Mouse (Mus musculus) limb, embryonic 11.5 days (tissue): ENCODE measurements around the gene Lima1. TPM values are rescaled to one million over a fixed set of nuclear protein-coding genes. Genes with fewer than 3 reads are reported as not detected.

Experiments used
- ATAC-seq: fragments of 200-750 bp; cut with Nextera tagmentation; 2 replicates; pipeline ENCODE4 v1.8.0; 2017; ENCODE audit warnings: low read depth; ENCODE audit not compliant: insufficient number of reproducible peaks, low FRiP score, low TSS enrichment
- DNase-seq: peaks from one replicate; pipeline ENCODE4 v3.0.0-alpha.2; 2015; ENCODE audit warnings: low spot score
- H3K27ac ChIP-seq: fragments of 300-500 bp; sonication (generic); replicated peaks from 2 replicates; pipeline ENCODE4 v1.5.1; 2014; ENCODE audit warnings: low read depth, mild to moderate bottlenecking, low read length
- H3K27me3 ChIP-seq: fragments of 300-500 bp; sonication (generic); 2 replicates; pipeline ENCODE4 v1.6.1; 2014; ENCODE audit warnings: mild to moderate bottlenecking, low read length, mixed read lengths; ENCODE audit not compliant: control insufficient read depth, insufficient read depth
- H3K36me3 ChIP-seq: fragments of 300-500 bp; sonication (generic); 2 replicates; pipeline ENCODE4 v1.6.1; 2014; ENCODE audit warnings: mild to moderate bottlenecking, low read length, moderate library complexity, mixed read lengths; ENCODE audit not compliant: control insufficient read depth, insufficient read depth
- H3K4me1 ChIP-seq: fragments of 300-500 bp; sonication (generic); 2 replicates; pipeline ENCODE4 v1.6.1; 2014; ENCODE audit warnings: low read length, mixed read lengths; ENCODE audit not compliant: control insufficient read depth, insufficient read depth
- H3K4me2 ChIP-seq: fragments of 300-500 bp; sonication (generic); 2 replicates; pipeline ENCODE4 v1.6.1; 2014; ENCODE audit warnings: low read depth, mild to moderate bottlenecking, moderate library complexity; ENCODE audit not compliant: severe bottlenecking
- H3K4me3 ChIP-seq: fragments of 300-500 bp; sonication (generic); 2 replicates; pipeline ENCODE4 v1.5.1; 2014; ENCODE audit warnings: low read depth, low read length
- H3K9ac ChIP-seq: fragments of 300-500 bp; sonication (generic); 2 replicates; pipeline ENCODE4 v1.6.1; 2014; ENCODE audit warnings: mild to moderate bottlenecking, low read length
- H3K9me3 ChIP-seq: fragments of 300-500 bp; sonication (generic); 2 replicates; pipeline ENCODE4 v1.6.1; 2016; ENCODE audit warnings: low read length; ENCODE audit not compliant: control insufficient read depth
- WGBS: fragments of 180-500 bp; shearing (Covaris S2); extraction: QIAGEN DNeasy Blood & Tissue Kit; methylation state at CpG from one replicate; pipeline ENCODE4 v1.1.7; 2014; 5-methylcytosine and 5-hydroxymethylcytosine counted together
- polyA plus RNA-seq: library from polyadenylated mRNA; unstranded; fragments of >200 nt; fragmentation: Nextera tagmentation; extraction: Ambion mirVana; gene quantifications from 2 replicates; pipeline ENCODE4 v1.2.1, GENCODE M21; 2014

Gene Lima1
- polyA plus RNA-seq, 1 experiment from 2014 or later: 72.9 TPM

DNA sequence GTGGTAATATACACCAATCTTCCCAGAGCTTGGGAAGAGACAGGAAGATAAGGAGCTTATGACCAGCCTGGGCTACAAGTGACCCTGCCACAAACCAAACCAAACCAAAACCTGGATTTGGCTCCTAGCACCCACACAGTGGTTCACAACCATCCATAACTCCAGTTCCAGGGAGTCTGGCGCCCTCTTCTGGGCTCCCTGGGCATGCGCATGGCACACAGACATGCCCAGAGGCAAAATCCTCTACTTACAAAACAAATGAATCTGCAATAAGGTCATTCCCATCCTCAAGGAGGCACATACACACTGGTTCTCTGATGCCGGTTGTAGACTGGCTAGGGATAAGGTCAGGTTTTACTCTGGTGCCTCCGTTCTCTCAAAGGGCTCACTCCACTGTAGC lies 59.3 kb downstream of the Lima1 start:
- 0 out of 2 replicates have a peak, but pooled peaks cover 2% of the 10 kb centered on the region for H3K4me1 ChIP-seq
- H3K36me3 ChIP-seq: peaks cover 3% of the 10 kb centered on the region; the same call in 1 of the 2 replicates
- no peak overlapping the region for H3K9ac ChIP-seq
- H3K27ac ChIP-seq: no peak overlapping the region
- H3K27me3 ChIP-seq: no peaks in the 10 kb centered on the region
- ATAC-seq: no peak
- whole genome bisulfite sequencing: 98% methylated on average over 4 of the region's 4 CpGs
- H3K9me3 ChIP-seq: peaks cover 2% of the 10 kb centered on the region; the same call in 1 of the 2 replicates
- H3K4me3 ChIP-seq: no peak overlapping the region
- no peak for DNase-seq
- H3K4me2 ChIP-seq: no peak overlapping the region

DNA sequence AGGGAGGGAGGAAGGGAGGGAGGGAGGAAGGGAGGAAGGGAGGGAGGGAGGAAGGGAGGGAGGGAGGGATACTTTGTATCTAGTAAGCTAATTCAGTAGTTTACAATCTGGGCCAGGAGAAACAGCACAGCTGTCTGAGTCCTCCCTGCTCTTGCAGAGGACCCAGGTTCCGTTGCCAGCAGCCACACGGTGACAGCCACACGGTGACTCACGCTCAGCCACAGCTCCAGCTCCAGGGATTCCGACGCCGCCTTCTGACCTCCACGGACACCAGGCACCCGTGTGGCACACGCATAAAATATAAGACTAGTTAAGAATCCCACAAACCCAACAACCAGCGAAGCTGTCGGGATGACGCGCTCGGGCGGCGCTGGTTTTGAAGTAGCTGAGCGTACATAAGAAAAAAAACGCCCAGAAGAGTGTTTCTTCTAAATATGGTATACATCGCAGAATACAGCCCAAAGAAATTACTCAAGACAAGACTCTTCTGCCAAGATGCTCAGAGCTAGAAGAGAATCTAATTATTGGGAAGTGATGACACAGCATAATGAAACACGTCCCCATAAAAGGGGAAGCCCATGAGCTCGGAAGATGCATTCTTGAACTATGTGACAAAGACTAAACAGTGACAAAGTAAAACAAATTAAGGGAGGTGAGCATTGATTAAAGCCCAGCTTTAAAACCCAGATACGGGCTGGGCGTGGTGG lies 60.5 kb downstream of the Lima1 start:
- no peak for ATAC-seq
- peaks cover 3% of the 10 kb centered on the region; the same call in 1 of the 2 replicates for H3K36me3 ChIP-seq
- no peak overlapping the region for H3K9ac ChIP-seq

DNA sequence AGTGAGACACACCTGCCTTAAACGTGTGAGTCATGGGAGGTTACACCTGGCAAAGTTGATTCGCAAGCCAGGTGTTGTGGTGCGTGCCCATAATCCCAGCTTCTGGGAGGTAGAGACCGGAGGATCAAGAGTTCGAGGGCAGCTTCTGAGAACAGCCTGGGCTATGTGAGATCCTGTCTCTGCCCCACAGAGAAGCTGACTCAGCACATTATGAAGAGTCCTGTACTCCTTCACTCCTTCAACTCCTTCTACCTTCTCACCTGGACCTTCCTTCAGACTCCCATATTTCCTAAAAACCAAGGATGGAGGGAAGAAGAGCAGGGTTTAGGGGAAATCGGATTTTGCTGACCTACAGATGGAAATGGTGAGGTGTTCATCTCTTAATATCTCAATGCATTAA lies 61.6 kb downstream of the Lima1 start:
- peaks cover 3% of the 10 kb centered on the region; the same call in 1 of the 2 replicates for H3K36me3 ChIP-seq
- DNase-seq: no peak
- no peak overlapping the region for H3K27ac ChIP-seq
- no peak overlapping the region for H3K4me3 ChIP-seq
- H3K27me3 ChIP-seq: no peaks in the 10 kb centered on the region
- H3K9ac ChIP-seq: no peak overlapping the region
- peaks cover 2% of the 10 kb centered on the region; the same call in 1 of the 2 replicates for H3K9me3 ChIP-seq
- 94% methylated on average over 6 of the region's 6 CpGs for WGBS
- ATAC-seq: no peak
- H3K4me2 ChIP-seq: no peak overlapping the region
- H3K4me1 ChIP-seq: 0 out of 2 replicates have a peak, but pooled peaks cover 2% of the 10 kb centered on the region

More for the DNA sequence above, 60.5 kb downstream of the Lima1 start:
- DNase-seq: no peak
- Histone ChIP-seq H3K4me3 (no peak overlapping the region), H3K9me3 (peaks cover 2% of the 10 kb centered on the region; the same call in 1 of the 2 replicates), H3K27me3 (no peaks in the 10 kb centered on the region), H3K4me1 (0 out of 2 replicates have a peak, but pooled peaks cover 2% of the 10 kb centered on the region), H3K27ac (no peak overlapping the region), H3K4me2 (no peak overlapping the region)
- 92% methylated on average over 24 of the region's 24 CpGs for WGBS

DNA sequence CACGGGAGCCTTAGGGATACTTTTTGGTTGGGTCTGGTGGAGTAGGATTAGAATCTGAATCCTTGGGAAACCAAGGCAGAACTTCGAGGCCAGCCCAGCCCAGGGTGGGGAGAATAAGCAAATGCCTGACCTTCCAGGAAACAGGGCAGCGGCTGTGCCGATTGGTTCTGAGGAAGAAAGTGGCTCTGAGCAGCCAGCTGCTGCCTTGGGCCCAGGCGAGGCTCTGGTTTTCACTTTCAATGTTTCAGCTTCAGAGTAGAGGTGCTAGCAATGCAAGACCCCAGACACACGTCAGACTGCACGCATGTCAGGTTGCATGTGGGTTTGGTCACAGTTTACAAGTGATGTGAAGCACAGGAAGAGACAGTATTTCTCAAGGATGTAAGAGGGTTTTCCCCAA lies 63.2 kb downstream of the Lima1 start:
- H3K27ac ChIP-seq: no peak overlapping the region
- no peak overlapping the region for H3K4me2 ChIP-seq
- WGBS: 71% methylated on average over 7 of the region's 7 CpGs

DNA sequence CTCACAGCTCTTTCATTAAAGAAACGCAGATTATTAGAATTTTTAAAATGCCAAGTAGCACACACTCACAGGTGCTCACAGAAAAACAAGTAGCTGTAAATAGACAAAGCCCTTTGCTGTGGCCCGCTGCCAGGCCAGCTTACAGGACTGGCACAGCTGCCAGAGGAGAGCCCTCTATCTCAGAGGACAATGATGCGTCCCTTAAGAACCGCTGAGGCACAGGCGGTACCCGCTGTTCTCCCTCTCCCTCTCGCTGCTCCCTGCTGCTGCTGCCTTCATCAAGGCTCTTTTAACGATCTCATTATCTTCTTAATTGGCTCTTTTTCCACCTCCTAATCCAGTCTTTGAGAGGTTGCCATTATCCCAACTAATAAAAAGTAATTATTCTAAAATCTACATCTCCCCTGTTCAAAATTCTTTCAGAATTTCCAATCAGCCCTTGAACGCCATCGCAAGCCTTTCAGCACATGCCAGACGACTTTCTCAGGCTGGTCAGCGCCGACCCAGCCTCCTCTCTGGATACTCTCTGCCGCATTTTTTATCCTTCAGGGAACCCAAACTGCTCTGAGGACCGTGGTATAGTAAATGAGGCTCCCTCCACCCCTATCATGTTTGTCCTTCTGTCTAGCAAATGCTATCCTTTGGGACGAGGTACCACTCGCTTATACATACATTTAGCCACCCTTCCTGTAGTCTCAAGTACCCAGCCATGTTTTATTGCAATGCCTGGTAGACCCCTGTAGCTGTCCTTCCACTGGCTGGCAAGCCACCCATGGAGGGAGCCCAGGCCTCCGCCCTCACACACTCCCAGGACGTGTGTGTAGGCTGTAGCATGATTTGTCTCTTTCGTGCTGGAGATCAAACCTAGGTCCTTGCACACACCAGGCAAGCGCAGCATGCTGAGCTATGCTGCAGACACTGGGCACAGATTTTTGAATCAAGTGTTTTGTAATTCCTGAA lies 67.2 kb downstream of the Lima1 start:
- no peaks in the 10 kb centered on the region for H3K9me3 ChIP-seq
- ATAC-seq (no peak), DNase-seq (no peak)
- no peaks in the 10 kb centered on the region for H3K27me3 ChIP-seq
- H3K4me1 ChIP-seq: peaks cover 13% of the 10 kb centered on the region
- 0 out of 2 replicates have a peak overlapping the region, but pooled peaks have one; percentile 24 for H3K27ac ChIP-seq
- H3K4me3 ChIP-seq: no peak overlapping the region
- H3K9ac ChIP-seq: no peak overlapping the region
- WGBS: 40% methylated on average over 21 of the region's 21 CpGs
- H3K4me2 ChIP-seq: no peak overlapping the region
- H3K36me3 ChIP-seq: no peaks in the 10 kb centered on the region; the same call in 1 of the 2 replicates

More for the DNA sequence above, 63.2 kb downstream of the Lima1 start:
- Histone ChIP-seq H3K9ac (peak overlapping the region; percentile 9; the same call in 1 of the 2 replicates), H3K36me3 (peaks cover 3% of the 10 kb centered on the region; the same call in 1 of the 2 replicates), H3K4me3 (no peak overlapping the region), H3K27me3 (no peaks in the 10 kb centered on the region), H3K9me3 (peaks cover 2% of the 10 kb centered on the region; the same call in 1 of the 2 replicates), H3K4me1 (peaks cover 5% of the 10 kb centered on the region; the same call in 1 of the 2 replicates)
- ATAC-seq (no peak), DNase-seq (no peak)

DNA sequence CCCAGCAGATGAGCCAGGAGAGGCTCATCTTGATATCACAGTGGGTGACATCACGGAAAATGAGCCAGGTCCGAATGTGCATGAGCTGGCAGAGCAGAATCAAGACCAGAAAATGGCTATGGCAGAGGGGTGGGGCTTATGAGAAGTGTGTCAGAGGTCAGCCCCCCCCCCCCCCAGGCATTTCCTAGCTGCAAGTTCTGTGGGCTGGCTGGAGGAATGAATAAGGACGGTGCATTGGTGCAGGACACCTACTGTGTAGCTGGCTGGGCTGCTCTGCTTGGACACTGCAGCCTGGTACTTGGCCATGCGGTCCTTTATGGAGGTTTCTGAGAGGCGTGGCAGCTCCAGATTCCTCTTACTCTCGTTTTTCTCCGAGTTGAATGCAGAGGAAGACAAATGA lies 69.1 kb downstream of the Lima1 start:
- Histone ChIP-seq H3K4me2 (no peak overlapping the region), H3K27me3 (no peaks in the 10 kb centered on the region), H3K36me3 (no peaks in the 10 kb centered on the region; the same call in 1 of the 2 replicates), H3K27ac (no peak overlapping the region), H3K9me3 (no peaks in the 10 kb centered on the region), H3K9ac (no peak overlapping the region), H3K4me3 (no peak overlapping the region), H3K4me1 (peaks cover 25% of the 10 kb centered on the region)
- WGBS: 54% methylated on average over 7 of the region's 7 CpGs
- ATAC-seq (no peak), DNase-seq (no peak)

DNA sequence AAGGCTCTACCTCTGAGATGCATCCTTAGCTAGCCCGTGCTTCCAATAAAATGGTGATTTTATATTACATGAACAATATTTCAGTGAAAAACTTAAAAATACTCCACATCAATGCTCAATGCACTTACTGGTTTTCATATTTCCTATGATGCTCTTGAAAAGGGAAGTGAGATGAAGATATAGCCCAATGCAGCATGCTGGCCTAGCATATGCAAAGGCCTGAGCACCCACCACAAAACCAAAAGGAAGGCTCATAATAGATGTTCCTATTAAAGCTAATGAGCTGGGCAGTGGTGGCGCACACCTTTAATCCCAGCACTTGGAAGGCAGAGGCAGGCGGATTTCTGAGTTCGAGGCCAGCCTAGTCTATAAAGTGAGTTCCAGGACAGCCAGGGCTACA lies 69.6 kb downstream of the Lima1 start:
- DNase-seq (no peak), ATAC-seq (no peak)
- Histone ChIP-seq H3K27me3 (no peaks in the 10 kb centered on the region), H3K4me3 (no peak overlapping the region), H3K9me3 (no peaks in the 10 kb centered on the region), H3K27ac (no peak overlapping the region), H3K4me2 (no peak overlapping the region), H3K9ac (no peak overlapping the region), H3K36me3 (no peaks in the 10 kb centered on the region; the same call in 1 of the 2 replicates), H3K4me1 (peaks cover 25% of the 10 kb centered on the region)
- WGBS: 95% methylated on average over 4 of the region's 4 CpGs

DNA sequence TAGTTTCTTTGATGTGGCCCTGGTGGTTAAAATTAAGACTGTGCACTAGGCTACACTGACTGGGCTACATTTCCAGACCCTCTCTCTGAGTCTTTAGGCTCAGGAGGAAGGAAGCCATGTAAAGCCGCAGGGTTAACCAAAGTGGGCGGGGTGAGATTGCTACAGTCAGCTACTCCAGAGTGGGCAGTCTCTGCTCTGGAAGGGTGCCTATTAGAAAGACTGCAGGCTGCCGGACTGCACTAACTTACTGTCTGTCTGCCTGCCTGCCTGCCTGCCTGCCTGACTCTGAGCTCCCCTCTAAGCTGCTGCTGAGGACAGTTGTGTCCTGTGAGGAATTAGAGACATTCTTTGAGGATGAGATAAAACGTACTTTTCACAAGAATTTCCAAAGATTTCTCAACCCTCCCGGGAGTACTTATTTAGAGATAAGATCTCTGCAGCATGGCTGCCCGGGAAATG lies 72.0 kb downstream of the Lima1 start:
- 11% methylated on average over 6 of the region's 6 CpGs for WGBS

More for the DNA sequence above, 72.0 kb downstream of the Lima1 start:
- peak; percentile 64 for DNase-seq
- H3K27me3 ChIP-seq: no peaks in the 10 kb centered on the region
- peak; percentile 81 for ATAC-seq
- H3K36me3 ChIP-seq: no peaks in the 10 kb centered on the region; the same call in 1 of the 2 replicates
- H3K4me1 ChIP-seq: peaks cover 21% of the 10 kb centered on the region
- H3K27ac ChIP-seq: no peak overlapping the region
- H3K9me3 ChIP-seq: no peaks in the 10 kb centered on the region
- H3K9ac ChIP-seq: no peak overlapping the region
- no peak overlapping the region; the same call in 1 of the 2 replicates for H3K4me2 ChIP-seq
- H3K4me3 ChIP-seq: no peak overlapping the region
